In the genomic region with DNA sequence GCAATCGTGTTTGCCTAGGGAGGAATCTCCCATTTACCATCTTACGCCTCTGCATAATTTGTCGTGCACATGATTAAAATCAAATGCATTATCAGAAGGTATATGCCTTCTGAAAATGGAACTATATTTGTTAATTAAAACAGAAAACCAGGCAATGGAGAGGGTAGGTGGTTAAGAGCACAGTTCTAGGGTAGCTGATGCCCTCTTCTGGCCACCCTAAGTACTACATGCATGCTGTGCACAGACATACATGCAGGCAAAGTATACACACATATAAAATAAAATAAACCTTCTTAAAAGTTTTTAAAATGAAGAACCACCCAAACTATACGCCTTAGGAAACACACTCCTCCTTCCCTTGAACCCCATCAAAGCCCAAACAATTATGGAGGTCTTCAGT, we compare ENCODE assay signal across 9 mouse cellular contexts. TPM values are rescaled to one million over a fixed set of nuclear protein-coding genes. Genes with fewer than 3 reads are reported as not detected.
DNase-seq lines count a peak whose midpoint lies in the region; ATAC-seq and TF ChIP-seq lines count a peak whose summit lies in the region.
"Had no signal": no experiment of that assay in that cellular context is flagged by ENCODE, and none has a peak within 500 bp of the region (broad histone marks: within the 10 kb centered on the region; RNA-seq: fewer than 3 reads in every experiment).

No protein-coding gene starts in this region.

- H3K4me1 ChIP-seq in kidney, postnatal 0 days (replicated peaks; ENCODE audit: insufficient read depth, low read length), result no peaks in the 10 kb centered on the region
- 0 out of 2 replicates have a peak, but pooled peaks cover 5% of the 10 kb centered on the region for H3K4me1 ChIP-seq in kidney, embryonic 14.5 days (ENCODE audit: control insufficient read depth, insufficient read depth, low read length)
- no peaks in the 10 kb centered on the region for H3K4me1 ChIP-seq in ES-E14 (ENCODE audit: control insufficient read depth in 2 of 2, insufficient read depth in 2 of 2, low read length in 2 of 2, poor library complexity in 1 of 2)
- H3K4me1 ChIP-seq in liver, postnatal 0 days (ENCODE audit: insufficient read depth), result no peaks in the 10 kb centered on the region

- no peak for ATAC-seq in kidney, postnatal 0 days (replicated peaks; ENCODE audit: low FRiP score, low read depth)
- ATAC-seq in kidney, embryonic 14.5 days (ENCODE audit: low FRiP score, low TSS enrichment), result no peak
- ATAC-seq in liver, postnatal 0 days, result no peak
- ATAC-seq in inflammation-experienced regulatory T-cells, adult 6 months, result no peak

- peaks cover 10% of the 10 kb centered on the region; the same call in 1 of the 2 replicates for H3K36me3 ChIP-seq in kidney, postnatal 0 days (ENCODE audit: insufficient read depth, low read length)
- H3K36me3 ChIP-seq in kidney, embryonic 14.5 days (ENCODE audit: control insufficient read depth, insufficient read depth, low read length), result no peaks in the 10 kb centered on the region
- H3K36me3 ChIP-seq in ES-E14 (ENCODE audit: control insufficient read depth, insufficient read depth, low read length, poor library complexity, severe bottlenecking), result no peaks in the 10 kb centered on the region
- peaks cover 11% of the 10 kb centered on the region; the same call in 1 of the 2 replicates for H3K36me3 ChIP-seq in liver, postnatal 0 days (replicated peaks; ENCODE audit: insufficient read depth, low read length)

- no peak overlapping the region for H3K9ac ChIP-seq in kidney, postnatal 0 days (ENCODE audit: low read depth, low read length)
- H3K9ac ChIP-seq in kidney, embryonic 14.5 days (ENCODE audit: low read depth, low read length), result no peak overlapping the region
- H3K9ac ChIP-seq in ES-E14 (ENCODE audit: insufficient read depth, low read depth, low read length, poor library complexity, severe bottlenecking), result no peak overlapping the region
- no peak overlapping the region for H3K9ac ChIP-seq in liver, postnatal 0 days (replicated peaks)

- 94% methylated on average over 4 of the region's 4 CpGs for WGBS in kidney, postnatal 0 days
- WGBS in kidney, embryonic 14.5 days, result 93% methylated on average over 4 of the region's 4 CpGs
- WGBS in liver, postnatal 0 days (ENCODE audit: insufficient replicate concordance), result 89% methylated on average over 4 of the region's 4 CpGs

- no peaks in the 10 kb centered on the region for H3K27me3 ChIP-seq in kidney, postnatal 0 days (ENCODE audit: insufficient read depth, low read length)
- H3K27me3 ChIP-seq in kidney, embryonic 14.5 days (ENCODE audit: control insufficient read depth, insufficient read depth, low read length), result no peaks in the 10 kb centered on the region
- no peaks in the 10 kb centered on the region for H3K27me3 ChIP-seq in liver, postnatal 0 days (ENCODE audit: insufficient read depth, low read length)

- DNase-seq in kidney, postnatal 0 days (ENCODE audit: low spot score), result no peak
- DNase-seq in A20 (ENCODE audit: low read depth, low spot score) (peak; percentile 60), ES-E14 (ENCODE audit: low read depth, low spot score) (no peak)
- peak; percentile 44 for DNase-seq in liver, postnatal 0 days
- no peak for DNase-seq in layer of hippocampus, adult 9-10 months (ENCODE audit: low spot score)
- DNase-seq: cerebellum, adult 11-12 months had no signal

- H3K4me2 ChIP-seq in kidney, postnatal 0 days (ENCODE audit: low read length), result no peak overlapping the region
- H3K4me2 ChIP-seq in kidney, embryonic 14.5 days (replicated peaks; ENCODE audit: low read depth, low read length), result no peak overlapping the region
- no peak overlapping the region for H3K4me2 ChIP-seq in liver, postnatal 0 days (ENCODE audit: low read depth, low read length)

- H3K27ac ChIP-seq in kidney, postnatal 0 days, result no peak overlapping the region
- H3K27ac ChIP-seq in kidney, embryonic 14.5 days (ENCODE audit: low read depth, low read length), result no peak overlapping the region
- H3K27ac ChIP-seq in ES-E14 (ENCODE audit: insufficient read depth, low read depth, low read length, poor library complexity, severe bottlenecking), result no peak overlapping the region
- no peak overlapping the region for H3K27ac ChIP-seq in liver, postnatal 0 days (ENCODE audit: low read depth)

- TF ChIP-seq CTCF in kidney, postnatal 0 days (IDR thresholded peaks at IDR 0.05; ENCODE audit: low read depth), result peak; percentile 50
- TF ChIP-seq CTCF in liver, postnatal 0 days (IDR thresholded peaks at IDR 0.05; ENCODE audit: low read depth), result peak; percentile 67

- no peak overlapping the region for H3K4me3 ChIP-seq in kidney, postnatal 0 days (replicated peaks; ENCODE audit: low read depth, low read length)
- no peak overlapping the region for H3K4me3 ChIP-seq in kidney, embryonic 14.5 days (ENCODE audit: low read length)
- H3K4me3 ChIP-seq in ES-E14 (ENCODE audit: insufficient read depth in 1 of 2, low read depth in 1 of 2, low read length in 2 of 2, poor library complexity in 1 of 2, severe bottlenecking in 1 of 2), result no peak overlapping the region
- H3K4me3 ChIP-seq in liver, postnatal 0 days (ENCODE audit: low read depth, low read length), result no peak overlapping the region
- H3K4me3 ChIP-seq: myocyte had no signal

- in situ Hi-C loops in ES-E14 (cut with MboI; ENCODE audit: low sequenced_read_pairs in 2 of 2, unreplicated experiment in 2 of 2), result loop anchor here in 1 of 2 experiments (5.0 kb wide), 1 partner anchor 550 kb away; no protein-coding TSS in a partner anchor

- no peak for TF ChIP-seq EP300 in liver, postnatal 0 days (IDR thresholded peaks at IDR 0.05; ENCODE audit: low read depth)

- no peaks in the 10 kb centered on the region for H3K9me3 ChIP-seq in kidney, postnatal 0 days (replicated peaks; ENCODE audit: low read length)
- H3K9me3 ChIP-seq in kidney, embryonic 14.5 days (ENCODE audit: control insufficient read depth, low read length), result 0 out of 2 replicates have a peak, but pooled peaks cover 3% of the 10 kb centered on the region
- H3K9me3 ChIP-seq in ES-E14 (ENCODE audit: control insufficient read depth, insufficient read depth, low read depth, low read length), result no peaks in the 10 kb centered on the region
- 0 out of 2 replicates have a peak, but pooled peaks cover 2% of the 10 kb centered on the region for H3K9me3 ChIP-seq in liver, postnatal 0 days (ENCODE audit: low read length)

TF ChIP-seq in ES-E14, 5 proteins besides CTCF, POLR2A, EP300 and RAD21:
- TF ChIP-seq CHD2 (IDR thresholded peaks at IDR 0.05; ENCODE audit: low read depth, low read length) (no peak), ZC3H11A (IDR thresholded peaks at IDR 0.05; ENCODE audit: borderline replicate concordance, low read depth, low read length) (peak; percentile 42), MAFK (IDR thresholded peaks at IDR 0.05; ENCODE audit: insufficient read depth, low read depth, low read length) (no peak), HCFC1 (IDR thresholded peaks at IDR 0.05; ENCODE audit: borderline replicate concordance, insufficient read depth, low read length) (no peak), ZNF384 (IDR thresholded peaks at IDR 0.05; ENCODE audit: low read depth, low read length) (no peak)

RNA-seq across cellular contexts. Expression of a gene that starts 32.6 kb away (rescaled TPM):
- polyA plus RNA-seq in kidney, postnatal 0 days (2015; fragmentation: Nextera tagmentation; extraction: Ambion mirVana), result 42.0 and 48.5 TPM in 2 replicates
- polyA plus RNA-seq in kidney, embryonic 14.5 days (2014; fragmentation: Nextera tagmentation; extraction: Ambion mirVana), result 19.2 and 21.0 TPM in 2 replicates
- total RNA-seq in ES-E14 (2012; rRNA removed), result 24.8 and 27.0 TPM in 2 replicates
- 14.2 and 15.6 TPM in 2 replicates for polyA plus RNA-seq in liver, postnatal 0 days (2015; fragmentation: Nextera tagmentation; extraction: Ambion mirVana)
- polyA plus RNA-seq in inflammation-experienced regulatory T-cells, adult 6 months (2017; shearing (Covaris generic)), result 1 to 10 TPM; 5.1 to 8.3 (median 8.1) TPM

Comparison
In these comparisons a context has a peak if more than half of its experiments do, and no peak if none do; other contexts are left out.
1. DNase-seq: peak in A20 (single experiment) and liver, postnatal 0 days (single experiment); none in kidney, postnatal 0 days (single experiment), ES-E14 (single experiment) and layer of hippocampus, adult 9-10 months (single experiment).